Mouse (Mus musculus) kidney, postnatal 25 days (tissue): ENCODE data around the gene Mtx1.
"Not testable (repeated sequence)": the region's sequence is repeated elsewhere in the genome, so short reads cannot be mapped to it uniquely, and the experiment has no call there.

Source experiments
- DNase-seq, 2 experiments: peaks; one replicate each; pipeline ENCODE4 v3.0.0; 2021; ENCODE audit warnings: mixed read lengths in 2 of 2

Mtx1 gene

DNA sequence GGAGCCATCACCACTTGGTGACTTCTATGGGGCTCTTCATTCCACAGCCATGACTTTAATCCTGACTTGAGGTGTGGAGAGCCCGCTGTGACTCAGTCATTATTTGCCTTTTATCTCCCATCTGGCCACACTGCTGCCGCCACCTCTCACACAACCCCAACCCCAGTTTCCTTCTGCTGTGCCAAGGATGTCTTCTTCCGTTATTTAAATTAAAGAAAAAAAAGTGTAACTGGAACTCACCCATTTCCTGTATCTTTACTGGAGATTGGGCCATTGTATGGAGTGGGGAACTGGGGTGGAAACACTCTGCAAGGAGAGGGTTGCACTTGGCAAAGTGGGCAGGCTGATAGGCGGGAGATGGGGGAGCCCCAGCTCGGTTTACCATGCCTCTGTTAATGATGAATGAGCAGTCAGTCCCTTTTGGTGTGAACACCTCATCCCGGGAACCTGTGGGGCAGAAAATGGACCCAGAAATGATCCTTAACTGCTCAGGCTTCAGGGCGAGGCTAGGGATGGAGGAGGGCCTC, 44.3 kb downstream of the Mtx1 start:
- no peak for DNase-seq

DNA sequence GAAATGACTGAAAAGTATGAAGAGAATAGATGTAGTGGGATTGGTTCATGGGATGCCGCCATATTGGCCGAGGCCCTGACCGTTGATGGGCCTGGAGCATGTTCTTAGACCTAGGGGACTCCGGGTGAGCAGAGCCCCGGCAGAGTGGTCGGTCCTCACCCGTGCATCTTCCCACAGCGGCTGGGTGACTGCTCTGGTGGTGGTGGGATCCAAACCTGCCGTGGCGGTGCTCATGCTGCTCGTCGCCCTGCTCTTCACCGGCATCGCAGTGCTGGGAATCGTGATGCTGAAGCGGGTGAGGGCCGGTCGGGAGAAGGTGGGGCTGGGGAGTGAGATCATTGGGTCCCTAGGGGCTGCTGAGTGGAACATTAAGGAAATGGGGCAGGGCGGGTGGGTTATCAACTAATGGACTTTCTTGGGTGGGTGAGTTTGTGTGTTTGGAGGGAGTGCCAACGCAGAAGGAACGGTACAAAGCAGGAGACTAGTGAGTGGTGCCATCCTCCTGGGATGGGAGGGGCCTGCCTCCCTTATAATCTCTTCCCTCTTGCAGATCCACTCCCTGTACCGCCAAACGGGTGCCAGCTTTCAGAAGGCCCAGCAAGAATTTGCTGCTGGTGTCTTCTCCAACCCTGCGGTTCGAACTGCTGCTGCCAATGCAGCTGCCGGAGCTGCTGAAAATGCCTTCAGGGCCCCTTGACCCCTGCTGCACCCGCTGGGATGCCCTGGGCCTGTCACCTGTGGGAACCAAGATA, 45.0 kb downstream of the Mtx1 start:
- no peak for DNase-seq

DNA sequence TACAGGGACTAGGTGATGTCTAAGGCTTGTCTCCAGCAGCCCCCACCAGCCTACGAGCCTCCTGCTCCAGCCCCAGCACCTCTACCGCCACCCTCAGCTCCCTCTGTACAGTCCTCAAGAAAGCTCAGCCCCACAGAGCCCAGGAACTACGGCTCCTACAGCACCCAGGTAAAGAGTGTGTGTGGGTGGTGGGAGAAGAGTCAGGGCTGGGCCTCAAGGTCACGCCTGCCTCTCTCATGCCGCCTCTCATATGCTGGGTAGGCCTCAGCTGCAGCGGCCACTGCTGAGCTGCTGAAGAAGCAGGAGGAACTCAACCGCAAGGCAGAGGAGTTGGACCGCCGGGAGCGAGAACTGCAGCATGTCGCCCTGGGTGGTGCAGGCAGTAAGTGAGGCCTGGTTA, 47.8 kb downstream of the Mtx1 start:
- DNase-seq, result no peak

- no peak for DNase-seq
Measured at GRCm38 (mm10) chr3:89178107-89178385, 48.8 kb downstream of the Mtx1 start.

GRCm38 (mm10) chr3:89177242-89178106, 49.4 kb downstream of the Mtx1 start, which contains the start of gene Scamp3:
Scamp3 (plus strand) TSS chr3:89177473.
- peak; percentile 91 to 96 for DNase-seq

DNA sequence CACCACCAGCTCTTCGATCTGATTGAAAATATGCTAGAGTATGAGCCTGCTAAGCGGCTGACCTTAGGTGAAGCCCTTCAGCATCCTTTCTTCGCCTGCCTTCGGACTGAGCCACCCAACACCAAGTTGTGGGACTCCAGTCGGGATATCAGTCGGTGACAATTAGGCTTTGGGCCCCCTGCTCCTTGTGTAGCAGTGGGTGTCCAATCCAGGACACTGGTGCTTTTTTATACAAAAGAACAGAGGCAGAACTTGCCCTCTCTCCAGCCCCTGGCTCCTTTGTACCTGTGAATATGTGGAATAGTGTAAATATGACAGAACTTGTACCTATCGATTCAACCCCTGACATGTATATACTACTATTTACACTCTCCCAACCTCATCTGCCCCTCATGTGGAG, 50.5 kb downstream of the Mtx1 start:
- no peak for DNase-seq

GRCm38 (mm10) chr3:89175544-89175943, 51.3 kb downstream of the Mtx1 start:
- DNase-seq, result no peak

DNA sequence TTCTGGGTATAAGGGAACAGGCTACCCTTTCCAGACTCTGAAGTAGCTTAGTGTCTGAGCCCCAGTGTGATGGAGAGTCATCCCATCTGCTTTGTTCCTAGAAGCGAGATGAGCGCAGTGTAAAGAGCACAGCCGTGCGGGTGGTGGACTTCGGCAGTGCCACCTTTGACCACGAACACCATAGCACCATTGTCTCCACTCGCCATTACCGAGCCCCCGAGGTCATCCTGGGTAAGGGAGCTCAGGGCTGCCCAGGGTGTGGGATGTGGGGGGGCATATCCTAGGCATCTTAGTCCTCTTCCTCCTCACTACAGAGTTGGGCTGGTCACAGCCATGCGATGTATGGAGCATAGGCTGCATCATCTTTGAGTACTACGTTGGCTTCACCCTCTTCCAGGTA, 52.0 kb downstream of the Mtx1 start:
- DNase-seq, result no peak

GRCm38 (mm10) chr3:89166945-89167344, 59.9 kb downstream of the Mtx1 start:
- DNase-seq, result no peak

- no peak for DNase-seq
Measured at GRCm38 (mm10) chr3:89165268-89165870, 61.5 kb downstream of the Mtx1 start.

GRCm38 (mm10) chr3:89164506-89165267, 62.2 kb downstream of the Mtx1 start, which contains the start of gene Clk2:
Clk2 (plus strand) TSS chr3:89164795.
- peak; percentile 94 to 98 for DNase-seq

DNA sequence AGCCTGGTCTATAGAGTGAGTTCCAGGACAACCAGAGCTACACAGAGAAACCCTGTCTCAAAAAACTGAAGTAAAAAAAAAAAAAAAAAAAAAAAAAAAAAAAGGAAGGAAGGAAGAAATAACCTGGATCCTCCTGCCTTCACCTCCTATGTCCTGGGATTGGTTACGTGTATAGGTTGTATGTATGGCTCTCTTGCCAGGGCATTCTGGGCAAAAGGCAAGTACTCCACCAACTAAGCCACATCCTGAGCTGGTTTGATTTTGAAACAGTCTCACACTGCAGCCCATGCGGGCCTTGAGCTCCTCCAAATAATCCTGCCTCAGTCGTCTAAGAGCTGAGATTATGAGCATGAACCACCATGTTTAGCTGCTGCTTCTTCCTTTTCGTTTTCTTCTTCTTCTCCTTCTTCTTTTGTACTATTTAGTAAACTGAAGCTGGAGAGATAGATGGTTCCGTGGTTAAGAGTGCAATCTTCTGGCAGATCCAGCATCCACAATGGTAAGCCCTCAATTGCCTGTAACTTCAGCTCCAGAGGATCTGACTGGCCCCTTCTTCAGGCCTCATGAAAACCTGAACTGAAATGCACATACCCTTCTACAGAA, 63.1 kb downstream of the Mtx1 start:
- DNase-seq, result no peak

DNA sequence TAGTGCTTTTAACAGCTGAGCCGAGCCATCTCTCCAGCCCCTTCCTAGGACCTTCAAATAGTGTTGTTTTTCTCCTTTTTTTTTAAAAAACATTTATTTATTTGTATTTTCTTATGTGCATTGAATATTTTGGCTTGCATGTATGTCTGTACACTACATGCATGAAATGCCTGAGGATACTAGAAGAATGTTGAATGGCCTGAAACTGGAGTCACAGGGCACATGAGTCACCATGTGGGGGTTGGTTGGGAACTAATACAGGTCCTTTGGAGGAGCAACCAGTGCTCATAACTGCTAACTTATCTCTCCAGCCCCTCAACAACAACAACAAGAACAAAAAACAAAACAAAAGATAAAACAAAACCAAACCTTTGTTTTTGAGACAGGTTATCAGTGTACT, 63.8 kb downstream of the Mtx1 start:
- no peak for DNase-seq

- DNase-seq, result no peak
Measured at GRCm38 (mm10) chr3:89161786-89162185, 65.1 kb downstream of the Mtx1 start.

DNA sequence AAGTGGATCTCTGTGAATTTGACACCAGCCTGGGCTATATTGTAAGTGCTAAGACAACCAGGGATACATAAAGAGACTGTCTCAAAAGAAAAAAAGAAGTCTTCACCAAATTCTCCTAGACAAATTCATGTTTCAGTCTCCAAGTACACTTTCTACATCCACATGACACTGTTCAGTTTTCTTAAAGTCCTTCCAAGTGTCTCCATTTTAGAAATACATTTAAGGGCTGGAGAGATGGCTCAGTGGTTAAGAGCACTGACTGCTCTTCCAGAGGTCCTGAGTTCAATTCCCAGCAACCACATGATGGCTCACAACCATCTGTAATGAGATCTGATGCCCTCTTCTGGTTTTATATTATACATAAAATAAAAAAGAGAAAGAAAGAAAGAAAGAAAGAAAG, 65.7 kb downstream of the Mtx1 start:
- DNase-seq, result not testable (repeated sequence)

DNA sequence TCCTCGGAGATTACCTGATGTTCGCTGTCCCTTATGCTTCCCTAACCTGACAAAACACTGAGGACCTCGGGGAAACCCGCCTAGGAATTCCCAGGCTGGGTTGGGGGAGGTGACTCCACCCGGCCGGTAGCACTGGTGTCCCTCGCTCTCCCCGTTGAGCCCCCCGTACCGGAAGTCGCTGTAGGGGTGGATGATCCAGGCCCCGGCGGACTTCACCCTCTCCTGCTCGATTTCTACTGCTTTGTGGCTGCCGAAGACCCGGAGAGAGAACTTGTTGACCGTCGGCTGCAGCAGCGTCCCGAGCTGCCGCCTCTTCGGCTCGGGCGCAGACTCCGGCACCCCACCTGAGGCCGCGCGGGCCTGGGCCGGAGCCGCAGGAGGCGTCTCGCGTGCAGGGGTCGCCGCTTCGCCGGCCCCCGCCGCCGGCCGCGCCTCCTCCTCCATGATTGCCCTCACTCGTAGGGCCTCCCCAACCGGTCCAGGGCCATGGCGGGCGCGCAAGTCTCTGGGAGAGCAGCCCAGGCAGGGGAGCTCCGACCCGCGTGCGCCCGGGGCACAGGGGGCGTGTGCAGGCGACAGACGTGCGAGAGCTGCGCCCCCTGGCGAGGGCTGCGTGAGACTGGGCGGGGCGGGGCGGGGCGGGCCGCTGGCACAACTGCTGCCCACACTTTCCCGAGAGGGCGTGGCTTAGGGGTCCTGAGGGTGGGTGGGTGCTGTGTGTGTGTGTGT, 67.1 kb downstream of the Mtx1 start, which contains the start of gene Hcn3:
TSS of gene Hcn3 (minus strand) at position 581 of the 729 bp plus-strand sequence.
- DNase-seq, result peak; percentile 64 to 79

- peak; percentile 74 to 83 for DNase-seq
Measured at GRCm38 (mm10) chr3:89159211-89159610, 67.7 kb downstream of the Mtx1 start.
